Mouse (Mus musculus) hindbrain, embryonic 16.5 days (tissue): Measurements from ENCODE around the gene AI854703. TPM values are rescaled to one million over a fixed set of nuclear protein-coding genes. Genes with fewer than 3 reads are reported as not detected.
"Not testable (repeated sequence)": the region's sequence is repeated elsewhere in the genome, so short reads cannot be mapped to it uniquely, and the experiment has no call there.

Experiments used
- ATAC-seq: fragments of 200-750 bp; cut with Nextera tagmentation; 2 replicates; pipeline ENCODE4 v1.8.0; 2017; ENCODE audit warnings: moderate TSS enrichment, moderate library complexity
- H3K27ac ChIP-seq: fragments of 300-500 bp; sonication (generic); 2 replicates; pipeline ENCODE4 v1.5.1; 2014; ENCODE audit warnings: low read depth, mild to moderate bottlenecking, control low read depth, low read length, moderate library complexity
- H3K27me3 ChIP-seq: fragments of 300-500 bp; sonication (generic); replicated peaks from 2 replicates; pipeline ENCODE4 v1.6.1; 2014; ENCODE audit warnings: low read length; ENCODE audit not compliant: control insufficient read depth, insufficient read depth
- H3K36me3 ChIP-seq: fragments of 300-500 bp; sonication (generic); 2 replicates; pipeline ENCODE4 v1.6.1; 2014; ENCODE audit warnings: mild to moderate bottlenecking, low read length, moderate library complexity, mixed read lengths; ENCODE audit not compliant: control insufficient read depth, insufficient read depth
- H3K4me1 ChIP-seq: fragments of 300-500 bp; sonication (generic); 2 replicates; pipeline ENCODE4 v1.6.1; 2014; ENCODE audit warnings: low read depth, low read length; ENCODE audit not compliant: control insufficient read depth, insufficient read depth
- H3K4me2 ChIP-seq: fragments of 300-500 bp; sonication (generic); 2 replicates; pipeline ENCODE4 v1.6.1; 2014; ENCODE audit warnings: mild to moderate bottlenecking, low read length, control low read depth, moderate library complexity
- H3K4me3 ChIP-seq: fragments of 300-500 bp; sonication (generic); 2 replicates; pipeline ENCODE4 v1.5.1; 2014; ENCODE audit warnings: mild to moderate bottlenecking, low read length, control low read depth, moderate library complexity
- H3K9ac ChIP-seq: fragments of 300-500 bp; sonication (generic); 2 replicates; pipeline ENCODE4 v1.6.1; 2014; ENCODE audit warnings: low read depth, mild to moderate bottlenecking, control low read depth, low read length, moderate library complexity
- H3K9me3 ChIP-seq: fragments of 300-500 bp; sonication (generic); 2 replicates; pipeline ENCODE4 v1.6.1; 2014; ENCODE audit warnings: mild to moderate bottlenecking, low read length, moderate library complexity; ENCODE audit not compliant: control insufficient read depth
- WGBS: fragments of 180-500 bp; shearing (Covaris S2); extraction: QIAGEN DNeasy Blood & Tissue Kit; methylation state at CpG from one replicate; pipeline ENCODE4 v1.1.7; 2014; 5-methylcytosine and 5-hydroxymethylcytosine counted together
- polyA plus RNA-seq: library from polyadenylated mRNA; unstranded; fragments of >200 nt; fragmentation: Nextera tagmentation; extraction: Ambion mirVana; gene quantifications from 2 replicates; pipeline ENCODE4 v1.2.1, GENCODE M21; 2015

AI854703 gene
- polyA plus RNA-seq, 1 experiment from 2014 or later: 34.3 TPM

DNA sequence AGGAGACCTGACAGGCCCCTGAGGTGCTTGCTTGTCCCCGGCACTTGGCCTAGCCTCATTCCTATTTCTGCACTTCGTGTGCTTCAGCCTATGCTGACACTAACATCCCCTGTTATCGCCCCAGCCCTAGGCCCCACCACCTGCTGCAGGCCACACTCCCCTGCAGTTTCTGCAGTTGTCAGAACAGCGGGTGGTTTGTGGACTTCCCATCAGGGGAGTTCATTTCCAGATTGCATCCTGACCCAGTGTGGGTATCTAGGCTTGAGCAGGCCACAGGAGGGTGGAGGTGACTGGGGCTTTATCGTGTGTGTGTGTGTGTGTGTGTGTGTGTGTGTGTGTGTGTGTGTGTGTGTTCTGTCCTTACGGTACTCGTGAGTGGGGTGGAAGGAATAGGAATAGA, 17.1 kb upstream of the AI854703 start:
- WGBS: 56% methylated on average over 7 of the region's 7 CpGs
- no peak overlapping the region for H3K27ac ChIP-seq
- ATAC-seq: no peak
- H3K9ac ChIP-seq: no peak overlapping the region
- H3K4me3 ChIP-seq: no peak overlapping the region
- H3K36me3 ChIP-seq: peaks cover 8% of the 10 kb centered on the region
- H3K27me3 ChIP-seq: no peaks in the 10 kb centered on the region
- H3K4me2 ChIP-seq: no peak overlapping the region
- no peaks in the 10 kb centered on the region for H3K9me3 ChIP-seq
- H3K4me1 ChIP-seq: no peaks in the 10 kb centered on the region

DNA sequence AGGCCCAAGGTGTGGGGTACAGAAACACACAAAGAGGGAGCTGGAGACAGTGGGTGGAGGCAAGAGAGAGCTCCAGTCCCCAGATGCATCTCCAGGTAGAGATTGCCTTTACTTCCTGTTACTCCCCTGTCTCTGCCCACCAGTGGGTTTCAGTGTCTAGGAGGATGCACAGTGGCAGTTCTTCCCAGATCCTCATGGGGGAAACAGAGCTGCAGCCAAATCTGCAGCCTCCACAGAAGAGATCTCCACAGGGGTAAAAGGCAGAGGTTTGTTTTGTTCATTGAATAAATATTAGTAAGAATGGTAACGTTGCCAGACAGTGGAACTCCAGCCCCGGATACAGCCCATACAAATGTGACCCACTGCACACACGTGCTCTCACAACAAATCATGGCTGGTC, 15.9 kb upstream of the AI854703 start:
- 74% methylated on average over 3 of the region's 3 CpGs for WGBS
- Histone ChIP-seq H3K27ac (no peak overlapping the region), H3K36me3 (peaks cover 14% of the 10 kb centered on the region), H3K9ac (no peak overlapping the region), H3K9me3 (no peaks in the 10 kb centered on the region), H3K4me2 (no peak overlapping the region), H3K27me3 (no peaks in the 10 kb centered on the region), H3K4me3 (no peak overlapping the region), H3K4me1 (no peaks in the 10 kb centered on the region)
- no peak for ATAC-seq

- H3K27ac ChIP-seq: no peak overlapping the region
- H3K9ac ChIP-seq: no peak overlapping the region
- no peaks in the 10 kb centered on the region for H3K4me1 ChIP-seq
- no peaks in the 10 kb centered on the region for H3K9me3 ChIP-seq
- 87% methylated on average over 4 of the region's 4 CpGs for WGBS
- no peak overlapping the region for H3K4me2 ChIP-seq
- no peak for ATAC-seq
- H3K36me3 ChIP-seq: peaks cover 14% of the 10 kb centered on the region
- no peak overlapping the region for H3K4me3 ChIP-seq
- H3K27me3 ChIP-seq: no peaks in the 10 kb centered on the region
Measured at GRCm38 (mm10) chr6:48613464-48613863, 13.1 kb upstream of the AI854703 start.

DNA sequence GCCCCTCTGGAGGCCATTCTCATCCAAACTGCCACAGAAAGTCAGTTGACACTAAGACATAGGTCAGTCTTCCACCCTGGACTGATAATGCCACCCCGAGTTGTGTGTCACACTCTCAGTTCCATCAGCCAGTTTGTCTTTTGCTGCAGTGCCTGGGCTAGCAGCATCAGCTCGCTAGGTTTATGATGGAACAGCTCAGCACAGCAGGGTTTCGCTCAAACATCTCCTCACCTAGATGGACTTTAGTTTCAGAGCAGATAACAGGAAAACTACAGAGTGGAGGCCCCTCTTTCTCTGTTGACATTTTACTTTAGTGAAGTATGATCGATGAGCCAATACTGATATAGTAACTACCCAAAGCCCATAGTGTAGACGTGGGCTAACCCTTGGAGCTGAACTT, 11.8 kb upstream of the AI854703 start:
- no peaks in the 10 kb centered on the region for H3K27me3 ChIP-seq

DNA sequence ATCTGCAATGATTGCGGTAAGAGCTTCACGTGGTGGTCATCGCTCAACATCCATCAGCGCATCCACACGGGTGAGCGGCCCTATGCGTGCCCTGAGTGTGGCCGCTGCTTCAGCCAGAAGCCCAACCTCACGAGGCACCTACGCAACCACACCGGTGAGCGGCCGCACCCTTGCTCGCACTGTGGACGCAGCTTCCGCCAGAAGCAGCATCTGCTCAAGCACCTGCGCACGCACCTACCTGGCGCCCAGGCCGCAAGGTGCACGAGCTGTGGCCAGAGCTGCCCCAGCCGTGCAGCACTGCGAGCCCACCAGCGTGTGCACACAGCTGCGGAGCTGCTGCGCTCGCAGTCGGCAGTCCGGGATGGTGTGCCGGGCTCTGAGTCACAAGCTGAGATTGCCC, 6.5 kb upstream of the AI854703 start:
- peaks cover 19% of the 10 kb centered on the region for H3K36me3 ChIP-seq
- 93% methylated on average over 30 of the region's 30 CpGs for WGBS
- no peak for ATAC-seq

More for the DNA sequence above, 11.8 kb upstream of the AI854703 start:
- Histone ChIP-seq H3K9ac (no peak overlapping the region), H3K4me1 (no peaks in the 10 kb centered on the region), H3K9me3 (no peaks in the 10 kb centered on the region), H3K27ac (no peak overlapping the region), H3K4me2 (no peak overlapping the region), H3K36me3 (peaks cover 19% of the 10 kb centered on the region), H3K4me3 (no peak overlapping the region)
- no peak for ATAC-seq
- 93% methylated on average over 5 of the region's 5 CpGs for WGBS

GRCm38 (mm10) chr6:48622186-48622843, 4.2 kb upstream of the AI854703 start:
- H3K4me3 ChIP-seq, H3K4me2 ChIP-seq, H3K9ac ChIP-seq, ATAC-seq, H3K27ac ChIP-seq, H3K27me3 ChIP-seq, H3K4me1 ChIP-seq, H3K9me3 ChIP-seq: not testable (repeated sequence)
- WGBS: 85% methylated on average over 8 of the region's 8 CpGs
- peaks cover 18% of the 10 kb centered on the region for H3K36me3 ChIP-seq

More for the DNA sequence above, 6.5 kb upstream of the AI854703 start:
- Histone ChIP-seq H3K9me3 (no peaks in the 10 kb centered on the region), H3K4me2 (no peak overlapping the region), H3K9ac (no peak overlapping the region), H3K27ac (no peak overlapping the region), H3K4me1 (no peaks in the 10 kb centered on the region), H3K4me3 (no peak overlapping the region), H3K27me3 (no peaks in the 10 kb centered on the region)

DNA sequence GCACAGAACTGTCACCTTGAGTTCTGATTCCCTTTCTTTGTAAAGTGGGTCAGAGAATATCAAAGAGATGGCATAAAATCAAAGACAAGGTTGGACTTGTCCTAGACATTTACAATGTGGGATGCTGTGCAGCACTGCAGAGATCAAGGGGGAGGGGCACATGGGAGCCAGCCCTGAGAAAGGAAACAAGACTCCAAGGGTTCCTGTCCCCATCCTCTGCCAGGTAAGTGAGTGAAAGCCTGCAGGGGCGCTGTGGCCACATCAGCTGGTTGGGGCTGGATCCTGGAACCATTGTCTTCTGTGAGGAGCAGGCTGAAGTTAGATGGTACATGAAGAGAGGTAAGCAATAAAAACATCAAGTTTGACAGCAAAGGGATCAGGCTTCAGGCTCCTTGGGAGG, 3.1 kb upstream of the AI854703 start:
- Histone ChIP-seq H3K4me1 (peaks cover 10% of the 10 kb centered on the region), H3K9me3 (no peaks in the 10 kb centered on the region), H3K9ac (no peak overlapping the region), H3K27me3 (peaks cover 6% of the 10 kb centered on the region), H3K4me2 (no peak overlapping the region), H3K36me3 (peaks cover 18% of the 10 kb centered on the region), H3K4me3 (no peak overlapping the region), H3K27ac (no peak overlapping the region)
- no peak for ATAC-seq
- WGBS: 38% methylated on average over 1 of the region's 1 CpGs

- peaks cover 6% of the 10 kb centered on the region for H3K27me3 ChIP-seq
- H3K27ac ChIP-seq: no peak overlapping the region
- peak overlapping the region; percentile 91 for H3K4me2 ChIP-seq
- H3K4me1 ChIP-seq: peaks cover 13% of the 10 kb centered on the region
- under 1% methylated on average over 32 of the region's 32 CpGs for WGBS
- peak overlapping the region; percentile 80 for H3K9ac ChIP-seq
- H3K9me3 ChIP-seq: no peaks in the 10 kb centered on the region
- no peaks in the 10 kb centered on the region; the same call in 1 of the 2 replicates for H3K36me3 ChIP-seq
- H3K4me3 ChIP-seq: peak overlapping the region; percentile 66
- ATAC-seq: peak; percentile 68
Measured at GRCm38 (mm10) chr6:48626984-48627383, 420 bp downstream of the AI854703 start.

- ATAC-seq: no peak
- no peak overlapping the region for H3K27ac ChIP-seq
- peak overlapping the region; percentile 66 for H3K4me3 ChIP-seq
- peak overlapping the region; percentile 91 for H3K4me2 ChIP-seq
- WGBS: 9% methylated on average over 7 of the region's 7 CpGs
- peaks cover 6% of the 10 kb centered on the region for H3K27me3 ChIP-seq
- no peaks in the 10 kb centered on the region for H3K9me3 ChIP-seq
- H3K9ac ChIP-seq: peak overlapping the region; percentile 80
- no peaks in the 10 kb centered on the region; the same call in 1 of the 2 replicates for H3K36me3 ChIP-seq
- H3K4me1 ChIP-seq: peaks cover 13% of the 10 kb centered on the region
Measured at GRCm38 (mm10) chr6:48627511-48627924, 954 bp downstream of the AI854703 start.
